In the genomic region with DNA sequence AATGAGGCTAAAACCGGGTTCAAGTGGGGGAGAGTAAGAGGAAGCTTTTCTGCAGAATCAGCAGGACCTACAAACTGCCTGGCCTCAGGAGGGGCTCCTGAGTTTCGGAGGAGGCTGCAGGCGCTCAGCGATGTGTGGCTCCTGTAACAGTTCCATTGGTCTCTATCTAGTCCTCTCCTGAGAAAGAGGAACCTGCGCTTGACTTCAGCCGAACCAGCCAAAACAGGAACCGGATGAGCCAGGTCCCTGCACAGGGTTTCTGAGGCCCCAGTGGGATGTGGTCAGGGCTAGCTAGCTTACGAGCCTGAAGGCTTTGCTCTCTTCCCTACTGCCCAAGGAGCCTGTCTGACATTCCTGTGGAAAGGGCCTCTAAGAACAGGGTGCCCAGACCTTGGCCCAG, we compare ENCODE assay signal across 12 mouse cellular contexts. TPM values are rescaled to one million over a fixed set of nuclear protein-coding genes. Genes with fewer than 3 reads are reported as not detected.
DNase-seq lines count a peak whose midpoint lies in the region; ATAC-seq and TF ChIP-seq lines count a peak whose summit lies in the region.
"Had no signal": no experiment of that assay in that cellular context is flagged by ENCODE, and none has a peak within 500 bp of the region (broad histone marks: within the 10 kb centered on the region; RNA-seq: fewer than 3 reads in every experiment).

No protein-coding gene starts in this region.

- no peak overlapping the region for H3K9ac ChIP-seq in kidney, postnatal 0 days (ENCODE audit: low read depth, low read length)
- H3K9ac ChIP-seq in hindbrain, embryonic 13.5 days = no peak overlapping the region
- H3K9ac ChIP-seq: heart, embryonic 15.5 days had no signal

- no peak for DNase-seq in kidney, postnatal 0 days (ENCODE audit: low spot score)
- DNase-seq in kidney, postnatal 10 days = no peak
- peak; percentile 50 for DNase-seq in thymus, adult 2 months
- no peak for DNase-seq in embryo, embryonic 11 days
- no peak for DNase-seq in frontal cortex, postnatal 36 days (ENCODE audit: low spot score in 2 of 2)
- DNase-seq: cerebellum, adult 11 months; midbrain, embryonic 14.5 days had no signal

- no peak for TF ChIP-seq POLR2A in thymus, adult 2 months (IDR thresholded peaks at IDR 0.05; ENCODE audit: control insufficient read depth, extremely low read depth, insufficient read depth, low read length, poor library complexity)

- WGBS in kidney, postnatal 0 days = 54% methylated on average over 8 of the region's 8 CpGs
- 2% methylated on average over 8 of the region's 8 CpGs for WGBS in macrophage (ENCODE audit: missing documents)
- WGBS in thymus, adult 2 months = 13% methylated on average over 8 of the region's 8 CpGs
- 75% methylated on average over 8 of the region's 8 CpGs for WGBS in hindbrain, embryonic 13.5 days

- H3K4me3 ChIP-seq in kidney, postnatal 0 days (replicated peaks; ENCODE audit: low read depth, low read length) = no peak overlapping the region
- H3K4me3 ChIP-seq in brown adipose tissue, adult 24 weeks (ENCODE audit: insufficient read depth, low read depth, low read length) = no peak overlapping the region
- no peak overlapping the region for H3K4me3 ChIP-seq in macrophage (ENCODE audit: inconsistent target)
- H3K4me3 ChIP-seq in thymus, adult 2 months (ENCODE audit: control insufficient read depth, insufficient read depth, low read length) = no peak overlapping the region
- no peak overlapping the region for H3K4me3 ChIP-seq in hindbrain, embryonic 13.5 days
- H3K4me3 ChIP-seq: forebrain, embryonic 10.5 days; heart, embryonic 15.5 days had no signal

- H3K9me3 ChIP-seq in kidney, postnatal 0 days (replicated peaks; ENCODE audit: low read length) = no peaks in the 10 kb centered on the region
- no peaks in the 10 kb centered on the region for H3K9me3 ChIP-seq in hindbrain, embryonic 13.5 days
- H3K9me3 ChIP-seq: forebrain, embryonic 10.5 days; heart, embryonic 15.5 days had no signal

- H3K79me2 ChIP-seq in macrophage (ENCODE audit: inconsistent target) = no peaks in the 10 kb centered on the region

- H3K36me3 ChIP-seq in kidney, postnatal 0 days (ENCODE audit: insufficient read depth, low read length) = no peaks in the 10 kb centered on the region
- H3K36me3 ChIP-seq in macrophage (ENCODE audit: inconsistent target) = no peaks in the 10 kb centered on the region
- no peaks in the 10 kb centered on the region for H3K36me3 ChIP-seq in thymus, adult 2 months (ENCODE audit: control insufficient read depth, insufficient read depth, low read length)
- no peaks in the 10 kb centered on the region for H3K36me3 ChIP-seq in hindbrain, embryonic 13.5 days
- H3K36me3 ChIP-seq: forebrain, embryonic 10.5 days had no signal

- TF ChIP-seq CTCF in kidney, postnatal 0 days (IDR thresholded peaks at IDR 0.05; ENCODE audit: low read depth) = no peak
- peak; percentile 27; the same call in 1 of the 2 replicates for TF ChIP-seq CTCF in thymus, adult 2 months (IDR thresholded peaks at IDR 0.05; ENCODE audit: borderline replicate concordance, control insufficient read depth, extremely low read depth, insufficient read depth, low read length, poor library complexity)

- no peaks in the 10 kb centered on the region for H3K27me3 ChIP-seq in kidney, postnatal 0 days (ENCODE audit: insufficient read depth, low read length)
- H3K27me3 ChIP-seq in thymus, adult 2 months (ENCODE audit: control insufficient read depth, insufficient read depth, low read length) = no peaks in the 10 kb centered on the region
- 0 out of 2 replicates have a peak, but pooled peaks cover 20% of the 10 kb centered on the region for H3K27me3 ChIP-seq in hindbrain, embryonic 13.5 days
- H3K27me3 ChIP-seq: heart, embryonic 15.5 days had no signal

- no peaks in the 10 kb centered on the region for H3K4me1 ChIP-seq in kidney, postnatal 0 days (replicated peaks; ENCODE audit: insufficient read depth, low read length)
- H3K4me1 ChIP-seq in brown adipose tissue, adult 24 weeks (ENCODE audit: control insufficient read depth, insufficient read depth, insufficient read length, low read length) = no peaks in the 10 kb centered on the region
- peaks cover 61% of the 10 kb centered on the region for H3K4me1 ChIP-seq in thymus, adult 2 months (replicated peaks; ENCODE audit: control insufficient read depth, insufficient read depth, low read length)
- no peaks in the 10 kb centered on the region; the same call in 1 of the 2 replicates for H3K4me1 ChIP-seq in hindbrain, embryonic 13.5 days (replicated peaks)
- H3K4me1 ChIP-seq: forebrain, embryonic 10.5 days had no signal

- 0 out of 2 replicates have a peak, but pooled peaks have one; percentile 20 for ATAC-seq in kidney, postnatal 0 days (replicated peaks; ENCODE audit: low FRiP score, low read depth)
- no peak for ATAC-seq in hindbrain, embryonic 13.5 days (ENCODE audit: low FRiP score)

- no peak overlapping the region for H3K27ac ChIP-seq in kidney, postnatal 0 days
- H3K27ac ChIP-seq in brown adipose tissue, adult 24 weeks (replicated peaks; ENCODE audit: low read depth, low read length) = peak overlapping the region; percentile 27; the same call in 1 of the 2 replicates
- peak overlapping the region; percentile 62 for H3K27ac ChIP-seq in macrophage
- H3K27ac ChIP-seq in thymus, adult 2 months (ENCODE audit: control insufficient read depth, insufficient read depth, low read length) = no peak overlapping the region
- H3K27ac ChIP-seq in hindbrain, embryonic 13.5 days = no peak overlapping the region
- H3K27ac ChIP-seq: forebrain, embryonic 10.5 days; heart, embryonic 15.5 days had no signal

- H3K4me2 ChIP-seq in kidney, postnatal 0 days (ENCODE audit: low read length) = no peak overlapping the region
- no peak overlapping the region for H3K4me2 ChIP-seq in hindbrain, embryonic 13.5 days
- H3K4me2 ChIP-seq: heart, embryonic 15.5 days had no signal

RNA-seq across cellular contexts. Expression of gene Asb2, which starts 12.3 kb away (rescaled TPM):
- 1.3 and 1.8 TPM in 2 replicates for polyA plus RNA-seq in kidney, postnatal 0 days (2015; fragmentation: Nextera tagmentation; extraction: Ambion mirVana)
- polyA plus RNA-seq in brown adipose tissue, adult 24 weeks (2012; ENCODE audit: insufficient read depth, insufficient read length, missing spikeins) = 2.5 and 7.8 TPM in 2 replicates
- 1 to 10 TPM in 7 of 26 experiments, under 1 TPM in 4, not detected in 15; 0.33 to 2.5 (median 1.1) TPM for total RNA-seq in macrophage (2018; cell fraction: chromatin; rRNA removed)
- 1 to 10 TPM in 9 of 26 experiments, under 1 TPM in 15, not detected in 2; 0.06 to 2.9 (median 0.88) TPM for total RNA-seq in macrophage (2018; cell fraction: cytosol; rRNA removed)
- total RNA-seq in macrophage (2018; cell fraction: nucleus; rRNA removed) = 1 to 10 TPM in 9 of 26 experiments, under 1 TPM in 7, not detected in 10; 0.47 to 8.6 (median 1.1) TPM
- 0.29 to 2.1 TPM (median 0.47 TPM) in 3 replicates for polyA plus RNA-seq in macrophage (2018)
- polyA plus RNA-seq in thymus, adult 2 months (2012; rRNA removed) = 31.8 and 64.7 TPM in 2 replicates
- 1.00 and 1.0 TPM in 2 replicates for polyA plus RNA-seq in hindbrain, embryonic 13.5 days (2015; fragmentation: Nextera tagmentation; extraction: Ambion mirVana)

RNA-seq across cellular contexts. Expression of gene Fam181a, which starts 32.7 kb away (rescaled TPM):
- polyA plus RNA-seq in kidney, postnatal 0 days (2015; fragmentation: Nextera tagmentation; extraction: Ambion mirVana) = not detected in 2 replicates
- not detected in 2 replicates for polyA plus RNA-seq in brown adipose tissue, adult 24 weeks (2012; ENCODE audit: insufficient read depth, insufficient read length, missing spikeins)
- not detected for total RNA-seq in macrophage (2018; cell fraction: chromatin; rRNA removed)
- total RNA-seq in macrophage (2018; cell fraction: cytosol; rRNA removed) = not detected
- not detected for total RNA-seq in macrophage (2018; cell fraction: nucleus; rRNA removed)
- not detected in 3 replicates for polyA plus RNA-seq in macrophage (2018)
- not detected in 2 replicates for polyA plus RNA-seq in thymus, adult 2 months (2012; rRNA removed)
- polyA plus RNA-seq in hindbrain, embryonic 13.5 days (2015; fragmentation: Nextera tagmentation; extraction: Ambion mirVana) = 9.0 and 10.4 TPM in 2 replicates
- polyA plus RNA-seq: heart, embryonic 15.5 days had no signal

RNA-seq across cellular contexts. Expression of gene Otub2, which starts 45.0 kb away (rescaled TPM):
- 5.6 TPM in 2 replicates for polyA plus RNA-seq in kidney, postnatal 0 days (2015; fragmentation: Nextera tagmentation; extraction: Ambion mirVana)
- polyA plus RNA-seq in brown adipose tissue, adult 24 weeks (2012; ENCODE audit: insufficient read depth, insufficient read length, missing spikeins) = 0.75 and 2.2 TPM in 2 replicates
- total RNA-seq in macrophage (2018; cell fraction: chromatin; rRNA removed) = 1 to 10 TPM in 12 of 26 experiments, under 1 TPM in 10, not detected in 4; 0.21 to 2.7 (median 1.0) TPM
- 1 to 10 TPM in 12 of 26 experiments, under 1 TPM in 14; 0.19 to 2.1 (median 0.87) TPM for total RNA-seq in macrophage (2018; cell fraction: cytosol; rRNA removed)
- total RNA-seq in macrophage (2018; cell fraction: nucleus; rRNA removed) = 1 to 10 TPM in 13 of 26 experiments, under 1 TPM in 12, not detected in 1; 0.25 to 2.1 (median 1.0) TPM
- 0.64 to 1.1 TPM (median 0.80 TPM) in 3 replicates for polyA plus RNA-seq in macrophage (2018)
- polyA plus RNA-seq in thymus, adult 2 months (2012; rRNA removed) = 1.4 and 2.0 TPM in 2 replicates
- 20.2 and 21.5 TPM in 2 replicates for polyA plus RNA-seq in hindbrain, embryonic 13.5 days (2015; fragmentation: Nextera tagmentation; extraction: Ambion mirVana)

Comparison
In these comparisons a context has a peak if more than half of its experiments do, and no peak if none do; other contexts are left out.
1. H3K27ac ChIP-seq: peak in brown adipose tissue, adult 24 weeks (single experiment) and macrophage (single experiment); none in kidney, postnatal 0 days (single experiment), thymus, adult 2 months (single experiment) and hindbrain, embryonic 13.5 days (single experiment).